Mouse (Mus musculus): ENCODE data around the gene Pih1d1. TPM values are rescaled to one million over a fixed set of nuclear protein-coding genes. Genes with fewer than 3 reads are reported as not detected.
"Not testable (repeated sequence)": the region's sequence is repeated elsewhere in the genome, so short reads cannot be mapped to it uniquely, and the experiment has no call there.

The Pih1d1 gene
- total and polyA plus RNA-seq, 3 experiments = 141 to 148 TPM; not detected in 1

- peak; percentile 75 for DNase-seq (ENCODE audit: low read depth, low spot score)
- H3K9ac ChIP-seq (ENCODE audit: control insufficient read depth, low read depth, low read length, poor library complexity, severe bottlenecking); H3K27ac ChIP-seq (ENCODE audit: control insufficient read depth, low read depth, low read length); H3K79me2 ChIP-seq (ENCODE audit: control insufficient read depth, insufficient read depth, low read length, poor library complexity); H3K36me3 ChIP-seq (ENCODE audit: control insufficient read depth in 1 of 2, insufficient read depth in 2 of 2, low read length in 2 of 2); H3K9me3 ChIP-seq (replicated peaks; ENCODE audit: insufficient read depth, low read length); H3K4me1 ChIP-seq (ENCODE audit: control insufficient read depth in 1 of 2, insufficient read depth in 2 of 2, low read length in 2 of 2); H3K4me3 ChIP-seq (ENCODE audit: control insufficient read depth in 1 of 2, insufficient read depth in 1 of 2, low read depth in 2 of 2, low read length in 2 of 2); H3K27me3 ChIP-seq (ENCODE audit: control insufficient read depth in 1 of 2, insufficient read depth in 2 of 2, low read length in 2 of 2): not testable (repeated sequence)
- TF ChIP-seq SMC3 (IDR thresholded peaks at IDR 0.05; ENCODE audit: low read depth, low read length) (peak; percentile 63), CTCF (IDR thresholded peaks at IDR 0.05 in 2 of 3, conservative IDR thresholded peaks at IDR 0.05 in 1 of 3; ENCODE audit: control insufficient read depth in 1 of 3, insufficient read depth in 1 of 3, low read depth in 2 of 3, low read length in 3 of 3, poor library complexity in 1 of 3, severe bottlenecking in 1 of 3) (peak; percentile 15 to 68 (median 57); a peak in 4 of 6 replicates), GATA1 (IDR thresholded peaks at IDR 0.05; ENCODE audit: low read depth, low read length) (0 out of 2 replicates have a peak, but pooled peaks have one; percentile 20), RAD21 (IDR thresholded peaks at IDR 0.05; ENCODE audit: low read depth, low read length) (peak; percentile 42), ZNF384 (IDR thresholded peaks at IDR 0.05; ENCODE audit: low read depth, low read length) (0 out of 2 replicates have a peak, but pooled peaks have one; percentile 19), ZC3H11A (IDR thresholded peaks at IDR 0.05; ENCODE audit: low read depth, low read length) (peak; percentile 47)
These were observed 19.7 kb downstream of the Pih1d1 start for GRCm38 (mm10) chr7:45173772-45174171.

GRCm38 (mm10) chr7:45174567-45175280 lies 20.6 kb downstream of the Pih1d1 start:
- DNase-seq (ENCODE audit: low read depth, low spot score) = no peak
- Histone ChIP-seq H3K36me3 (ENCODE audit: control insufficient read depth in 1 of 2, insufficient read depth in 2 of 2, low read length in 2 of 2) (no peaks in the 10 kb centered on the region), H3K27ac (ENCODE audit: control insufficient read depth, low read depth, low read length) (no peak overlapping the region), H3K79me2 (ENCODE audit: control insufficient read depth, insufficient read depth, low read length, poor library complexity) (no peaks in the 10 kb centered on the region), H3K9me3 (replicated peaks; ENCODE audit: insufficient read depth, low read length) (no peaks in the 10 kb centered on the region), H3K4me1 (ENCODE audit: control insufficient read depth in 1 of 2, insufficient read depth in 2 of 2, low read length in 2 of 2) (no peaks in the 10 kb centered on the region), H3K9ac (ENCODE audit: control insufficient read depth, low read depth, low read length, poor library complexity, severe bottlenecking) (no peak overlapping the region), H3K27me3 (ENCODE audit: control insufficient read depth in 1 of 2, insufficient read depth in 2 of 2, low read length in 2 of 2) (no peaks in the 10 kb centered on the region), H3K4me3 (ENCODE audit: control insufficient read depth in 1 of 2, insufficient read depth in 1 of 2, low read depth in 2 of 2, low read length in 2 of 2) (no peak overlapping the region)
- TF ChIP-seq ZMIZ1 (IDR thresholded peaks at IDR 0.05; ENCODE audit: low read depth, low read length) (no peak), TAL1 (IDR thresholded peaks at IDR 0.05; ENCODE audit: low read length) (no peak), RCOR1 (IDR thresholded peaks at IDR 0.05; ENCODE audit: low read depth, low read length) (no peak), KAT2A (conservative IDR thresholded peaks at IDR 0.05; ENCODE audit: low read depth, low read length) (no peak)

- Histone ChIP-seq H3K79me2 (ENCODE audit: control insufficient read depth, insufficient read depth, low read length, poor library complexity) (no peaks in the 10 kb centered on the region), H3K36me3 (ENCODE audit: control insufficient read depth in 1 of 2, insufficient read depth in 2 of 2, low read length in 2 of 2) (no peaks in the 10 kb centered on the region), H3K4me1 (ENCODE audit: control insufficient read depth in 1 of 2, insufficient read depth in 2 of 2, low read length in 2 of 2) (no peaks in the 10 kb centered on the region), H3K27me3 (ENCODE audit: control insufficient read depth in 1 of 2, insufficient read depth in 2 of 2, low read length in 2 of 2) (no peaks in the 10 kb centered on the region), H3K9ac (ENCODE audit: control insufficient read depth, low read depth, low read length, poor library complexity, severe bottlenecking) (no peak overlapping the region), H3K27ac (ENCODE audit: control insufficient read depth, low read depth, low read length) (no peak overlapping the region), H3K9me3 (replicated peaks; ENCODE audit: insufficient read depth, low read length) (no peaks in the 10 kb centered on the region), H3K4me3 (ENCODE audit: control insufficient read depth in 1 of 2, insufficient read depth in 1 of 2, low read depth in 2 of 2, low read length in 2 of 2) (no peak overlapping the region)
- DNase-seq (ENCODE audit: low read depth, low spot score) = no peak
- TF ChIP-seq UBTF (IDR thresholded peaks at IDR 0.05; ENCODE audit: borderline replicate concordance, insufficient read depth, low read depth, low read length) (no peak), POLR2A (IDR thresholded peaks at IDR 0.05; ENCODE audit: control insufficient read depth in 1 of 2, insufficient read depth in 1 of 2, low read depth in 1 of 2, low read length in 2 of 2, poor library complexity in 1 of 2) (no peak), BHLHE40 (IDR thresholded peaks at IDR 0.05; ENCODE audit: borderline replicate concordance, low read depth, low read length) (no peak), TBP (IDR thresholded peaks at IDR 0.05; ENCODE audit: low read depth, low read length) (no peak), ELF1 (IDR thresholded peaks at IDR 0.05; ENCODE audit: low read depth, low read length) (no peak), MYC (IDR thresholded peaks at IDR 0.05; ENCODE audit: low read depth, low read length) (no peak), MXI1 (IDR thresholded peaks at IDR 0.05; ENCODE audit: low read depth, low read length) (no peak), POLR2AphosphoS2 (IDR thresholded peaks at IDR 0.05; ENCODE audit: low read length) (no peak), TCF12 (IDR thresholded peaks at IDR 0.05; ENCODE audit: low read depth, low read length) (no peak), NRF1 (IDR thresholded peaks at IDR 0.05; ENCODE audit: insufficient read depth, low read depth, low read length, poor library complexity, severe bottlenecking) (no peak), CHD1 (IDR thresholded peaks at IDR 0.05; ENCODE audit: low read depth, low read length) (no peak), ZMIZ1 (IDR thresholded peaks at IDR 0.05; ENCODE audit: low read depth, low read length) (no peak), CTCF (IDR thresholded peaks at IDR 0.05 in 2 of 3, conservative IDR thresholded peaks at IDR 0.05 in 1 of 3; ENCODE audit: control insufficient read depth in 1 of 3, insufficient read depth in 1 of 3, low read depth in 2 of 3, low read length in 3 of 3, poor library complexity in 1 of 3, severe bottlenecking in 1 of 3) (no peak), SIN3A (IDR thresholded peaks at IDR 0.05; ENCODE audit: low read length) (no peak), GABPA (IDR thresholded peaks at IDR 0.05; ENCODE audit: low read depth, low read length) (no peak)
These were observed 21.3 kb downstream of the Pih1d1 start for GRCm38 (mm10) chr7:45175398-45175797.
